Mouse (Mus musculus) regulatory T cell (primary cell): Measurements from ENCODE around the gene Eps8.

Experiments
- in situ Hi-C: fragments of 300-600 bp; cut with MboI, MseI; formaldehyde crosslinking; loops from one replicate; pipeline ENCODE4 v1.15.1; 2025; ENCODE audit warnings: high pct_unique_total_duplicates

Gene Eps8

GRCm38 (mm10) chr6:137570718-137571131, 84.0 kb downstream of the Eps8 start:
- in situ Hi-C loops, result loop anchor here (25.0 kb wide), 1 partner anchor 108 kb away; no protein-coding TSS in a partner anchor

DNA sequence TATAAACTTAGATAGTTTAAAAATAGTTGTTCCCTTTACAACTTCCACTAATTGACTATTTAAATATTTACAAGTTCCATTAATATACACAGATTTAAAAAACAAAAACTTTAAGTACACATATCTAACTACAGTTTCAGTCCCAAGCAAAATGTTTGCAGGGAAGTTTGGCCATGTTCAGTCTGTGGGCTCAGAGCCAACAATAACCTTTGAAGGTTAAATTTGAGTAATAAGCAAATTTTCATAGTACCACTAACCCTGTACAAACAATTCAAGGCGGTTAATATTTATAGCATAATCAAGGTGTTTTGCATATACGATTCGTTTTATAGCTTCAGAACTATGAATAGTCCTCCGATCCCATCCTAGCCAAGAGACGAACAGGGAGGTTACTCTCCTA, 84.7 kb downstream of the Eps8 start:
- in situ Hi-C loops, result loop anchor here (25.0 kb wide), 1 partner anchor 108 kb away; no protein-coding TSS in a partner anchor

DNA sequence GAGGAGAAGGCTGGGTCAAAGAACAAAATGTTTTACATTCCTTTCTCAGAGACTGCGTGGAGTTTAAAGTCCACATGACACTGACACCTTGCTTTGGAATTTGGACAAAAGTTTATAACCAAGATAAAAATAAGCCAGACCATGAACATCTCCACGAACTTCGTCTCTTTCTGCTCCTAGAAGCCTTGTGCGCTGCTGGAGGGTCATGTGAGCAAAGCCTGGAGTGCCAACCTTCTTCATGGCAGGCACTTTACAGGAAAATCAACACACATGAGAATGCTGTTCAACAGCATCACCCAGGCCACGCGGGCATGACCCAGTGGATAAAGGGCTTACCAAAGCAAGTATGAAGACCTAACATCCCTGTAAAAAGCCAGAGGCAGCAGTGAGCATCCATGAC, 85.6 kb downstream of the Eps8 start:
- in situ Hi-C loops, result loop anchor here (25.0 kb wide), 1 partner anchor 107 kb away; no protein-coding TSS in a partner anchor

- in situ Hi-C loops, result loop anchor here (25.0 kb wide), 1 partner anchor 104 kb away; no protein-coding TSS in a partner anchor
Observed at GRCm38 (mm10) chr6:137565890-137566289, 88.8 kb downstream of the Eps8 start.

DNA sequence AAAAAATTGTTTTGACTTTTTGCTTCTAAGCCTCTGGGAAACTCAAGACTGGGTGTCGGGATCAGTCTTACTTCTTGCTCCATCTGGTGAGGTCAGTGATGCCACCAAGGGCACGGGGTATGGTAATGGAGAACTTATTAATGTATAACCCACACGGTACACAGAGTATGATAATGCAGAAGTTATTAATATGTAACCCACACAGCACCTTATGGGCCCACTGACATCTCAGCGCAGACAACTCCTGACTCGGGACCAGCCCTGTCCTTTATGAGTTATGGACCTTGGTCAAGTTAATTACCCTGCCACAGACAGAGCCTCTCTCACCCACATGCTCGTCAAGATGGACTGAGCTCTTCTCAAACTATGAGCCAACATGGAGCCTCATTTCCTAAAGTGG, 89.2 kb downstream of the Eps8 start:
- in situ Hi-C loops, result loop anchor here (25.0 kb wide), 1 partner anchor 103 kb away; no protein-coding TSS in a partner anchor

- in situ Hi-C loops, result loop anchor here (25.0 kb wide), 1 partner anchor 98 kb away; no protein-coding TSS in a partner anchor
Observed at GRCm38 (mm10) chr6:137560358-137560859, 94.3 kb downstream of the Eps8 start.

GRCm38 (mm10) chr6:137558840-137559239, 95.8 kb downstream of the Eps8 start:
- in situ Hi-C loops, result loop anchor here (25.0 kb wide), 1 partner anchor 97 kb away; no protein-coding TSS in a partner anchor

DNA sequence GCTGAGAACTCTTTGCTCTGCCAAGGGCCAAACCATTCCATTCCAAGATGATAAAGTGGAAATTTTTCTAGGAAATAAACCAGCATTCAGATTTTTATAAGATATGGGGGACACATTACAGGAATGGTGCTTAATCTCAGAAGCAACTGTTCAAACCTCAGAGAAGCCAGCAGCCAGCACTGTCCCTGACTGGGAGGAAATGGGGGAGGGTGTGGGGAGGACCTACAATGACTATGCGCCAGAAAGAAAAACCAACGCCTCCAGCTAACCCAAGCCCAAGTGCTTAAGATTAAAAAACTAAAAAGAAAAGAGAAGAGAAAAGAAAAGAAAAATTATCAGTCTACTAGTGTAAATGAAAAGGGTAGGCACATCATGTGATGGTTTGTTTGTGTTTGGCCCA, 97.0 kb downstream of the Eps8 start:
- in situ Hi-C loops, result loop anchor here (25.0 kb wide), 1 partner anchor 95 kb away; no protein-coding TSS in a partner anchor

DNA sequence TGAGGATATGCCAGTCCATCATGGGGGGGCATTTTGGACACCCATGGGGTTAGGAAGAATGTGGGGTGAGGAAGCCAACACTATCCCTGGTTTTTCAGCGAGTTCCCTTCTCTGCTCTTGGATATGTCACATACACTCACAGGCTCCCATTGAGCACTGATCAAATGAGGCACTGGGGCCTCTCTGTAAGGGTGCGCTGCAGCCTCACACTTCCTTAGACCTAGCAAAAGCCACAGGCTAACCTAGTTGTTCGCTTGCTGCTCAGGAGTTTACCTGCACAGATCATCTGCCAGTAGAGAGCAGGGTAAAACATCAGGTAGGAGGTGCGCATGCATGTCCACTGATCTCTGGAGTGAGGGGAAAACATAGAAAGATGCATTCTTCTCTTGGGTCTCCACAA, 97.5 kb downstream of the Eps8 start:
- in situ Hi-C loops, result loop anchor here (25.0 kb wide), 1 partner anchor 95 kb away; no protein-coding TSS in a partner anchor

GRCm38 (mm10) chr6:137556636-137557035, 98.0 kb downstream of the Eps8 start:
- in situ Hi-C loops, result loop anchor here (25.0 kb wide), 1 partner anchor 94 kb away; no protein-coding TSS in a partner anchor

DNA sequence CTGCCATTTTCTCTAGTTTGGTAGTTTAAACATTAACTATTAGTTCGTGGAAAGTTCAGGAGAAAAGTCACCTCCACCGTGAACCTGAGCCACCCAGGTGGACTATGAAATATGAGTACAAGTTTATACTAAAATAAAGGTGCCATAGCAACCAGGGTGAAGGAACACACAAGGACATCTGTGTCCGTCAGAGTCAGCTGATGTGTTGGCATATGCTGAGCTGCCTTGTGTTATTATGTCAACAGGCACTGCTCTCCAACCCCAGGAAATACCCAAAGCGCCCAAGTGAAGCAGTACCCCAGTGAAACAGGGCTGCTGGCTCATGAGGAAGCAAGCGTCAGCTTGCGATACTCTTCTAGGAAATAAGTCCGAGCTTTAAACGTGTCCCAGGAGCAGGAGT, 104.5 kb downstream of the Eps8 start:
- in situ Hi-C loops, result loop anchor here (25.0 kb wide), 1 partner anchor 88 kb away; no protein-coding TSS in a partner anchor

DNA sequence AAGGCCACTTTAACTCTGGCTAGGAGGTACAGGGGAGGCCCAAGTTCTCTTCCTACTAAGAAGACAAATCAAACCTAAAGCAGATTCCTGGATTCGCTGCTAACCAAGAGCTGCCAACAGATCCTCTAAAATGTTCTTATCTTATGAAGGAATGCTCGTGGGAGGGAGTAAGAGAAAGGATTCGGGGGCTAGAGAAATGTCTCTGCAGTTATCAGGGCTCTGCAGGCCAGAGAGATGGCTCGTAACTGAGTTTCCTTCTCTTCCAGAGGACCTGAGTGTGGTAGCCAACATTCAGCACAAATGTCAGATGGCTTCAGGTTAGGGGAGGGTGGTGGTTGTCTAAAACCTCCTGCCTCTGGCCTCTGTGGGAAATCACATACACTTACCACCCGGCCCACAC, 106.1 kb downstream of the Eps8 start:
- in situ Hi-C loops, result no loop called here

DNA sequence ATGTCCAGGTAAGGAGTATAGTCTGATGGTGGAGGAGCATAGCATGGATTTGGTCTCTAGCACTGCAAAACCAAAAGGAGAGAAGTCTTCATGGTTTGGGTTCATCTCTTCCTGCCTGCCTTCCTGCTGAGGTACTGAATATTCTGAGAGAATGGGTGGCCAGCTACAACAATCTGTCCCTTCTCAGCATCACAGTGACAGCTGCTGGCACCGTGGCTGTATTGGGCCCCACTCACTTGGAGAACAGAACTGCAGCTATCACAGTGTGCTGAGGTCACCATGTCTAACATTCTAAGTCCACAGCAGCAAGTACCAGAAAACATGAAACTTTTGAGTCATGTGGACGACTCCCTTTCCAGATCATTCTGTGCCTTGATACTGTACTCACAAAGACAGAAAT, 107.1 kb downstream of the Eps8 start:
- in situ Hi-C loops, result no loop called here

DNA sequence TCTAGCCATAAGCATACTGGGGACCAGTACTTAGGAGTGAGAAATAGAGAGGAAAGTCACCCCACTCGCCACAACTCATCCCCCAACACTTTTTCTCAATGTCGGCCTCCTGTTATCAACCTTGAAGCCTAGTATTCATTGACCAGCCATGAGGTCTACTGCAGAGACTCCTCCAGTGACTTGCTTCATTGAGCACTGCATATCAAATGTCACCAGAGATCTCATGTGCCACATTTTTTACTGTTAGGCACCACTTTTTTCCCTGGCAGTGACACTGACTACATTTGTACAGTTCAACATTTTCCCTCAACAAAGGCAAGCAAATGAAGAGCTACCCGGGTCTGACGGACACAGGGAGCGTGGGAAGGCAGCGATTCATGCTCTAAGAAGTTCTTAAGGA, 108.6 kb downstream of the Eps8 start:
- in situ Hi-C loops, result no loop called here

- in situ Hi-C loops, result no loop called here
Observed at GRCm38 (mm10) chr6:137545341-137545740, 109.3 kb downstream of the Eps8 start.

- in situ Hi-C loops, result no loop called here
Observed at GRCm38 (mm10) chr6:137542231-137543152, 112.2 kb downstream of the Eps8 start.

- in situ Hi-C loops, result no loop called here
Observed at GRCm38 (mm10) chr6:137541216-137542176, 113.2 kb downstream of the Eps8 start.

DNA sequence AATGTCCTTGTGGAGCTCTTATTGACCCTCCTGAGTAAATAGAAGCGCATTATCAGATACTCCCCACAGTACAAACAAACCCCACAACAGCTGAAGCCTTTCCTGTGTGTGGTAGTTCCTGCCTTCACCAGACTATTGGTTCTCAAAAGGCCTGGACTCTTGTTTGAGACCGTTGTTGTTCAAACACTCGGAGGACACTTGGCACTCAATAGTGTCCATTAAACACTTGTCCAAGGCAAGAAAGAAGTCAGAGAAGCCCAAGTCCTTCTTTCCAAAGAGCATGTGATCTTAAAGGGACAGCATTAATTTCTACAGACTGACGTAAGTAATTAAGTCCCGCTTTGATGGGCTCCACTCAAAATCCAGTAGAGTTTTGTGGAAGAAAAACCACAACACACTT, 113.9 kb downstream of the Eps8 start:
- in situ Hi-C loops, result no loop called here

DNA sequence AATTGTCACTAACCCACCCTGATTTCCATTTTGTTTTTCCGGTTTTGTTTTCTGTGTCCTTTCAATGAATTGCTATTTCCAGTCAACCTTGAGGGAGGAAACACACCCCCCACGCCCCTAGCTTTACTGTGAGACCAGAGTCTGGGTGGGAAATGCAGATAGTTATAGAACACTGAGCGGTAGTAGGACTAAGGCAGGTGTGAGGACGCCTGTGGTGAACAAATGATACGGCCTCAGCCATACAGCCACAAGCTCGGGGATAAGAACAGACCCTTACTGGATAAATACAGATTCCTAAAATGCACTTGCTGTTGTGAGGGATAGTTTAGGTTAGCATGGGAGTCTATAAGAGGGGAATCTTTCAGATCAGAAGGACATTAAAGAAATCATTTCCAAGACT, 114.3 kb downstream of the Eps8 start:
- in situ Hi-C loops, result no loop called here

- in situ Hi-C loops, result loop anchor here (10.0 kb wide), 1 partner anchor 674 kb away; no protein-coding TSS in a partner anchor
Observed at GRCm38 (mm10) chr6:137539219-137539618, 115.5 kb downstream of the Eps8 start.

GRCm38 (mm10) chr6:137532758-137533157, 121.9 kb downstream of the Eps8 start:
- in situ Hi-C loops, result loop anchor here (10.0 kb wide), 1 partner anchor 668 kb away; no protein-coding TSS in a partner anchor
